Mouse (Mus musculus) brain, embryonic 14.5 days (tissue): Measurements from ENCODE around the gene Nhsl1.

ENCODE experiments used
- CTCF ChIP-seq: fragments of 200-500 bp; IDR thresholded peaks from 2 replicates; pipeline ENCODE4 v1.5.1; 2012; ENCODE audit warnings: inconsistent platforms, mild to moderate bottlenecking, moderate library complexity, borderline replicate concordance; ENCODE audit not compliant: insufficient read depth, insufficient read length; ENCODE audit errors: extremely low read depth
- POLR2A ChIP-seq: fragments of 200-500 bp; IDR thresholded peaks from 2 replicates; pipeline ENCODE4 v1.6.1; 2012; ENCODE audit warnings: mild to moderate bottlenecking, inconsistent platforms, borderline replicate concordance; ENCODE audit not compliant: poor library complexity, insufficient read depth, insufficient read length, severe bottlenecking; ENCODE audit errors: extremely low read depth

DNA sequence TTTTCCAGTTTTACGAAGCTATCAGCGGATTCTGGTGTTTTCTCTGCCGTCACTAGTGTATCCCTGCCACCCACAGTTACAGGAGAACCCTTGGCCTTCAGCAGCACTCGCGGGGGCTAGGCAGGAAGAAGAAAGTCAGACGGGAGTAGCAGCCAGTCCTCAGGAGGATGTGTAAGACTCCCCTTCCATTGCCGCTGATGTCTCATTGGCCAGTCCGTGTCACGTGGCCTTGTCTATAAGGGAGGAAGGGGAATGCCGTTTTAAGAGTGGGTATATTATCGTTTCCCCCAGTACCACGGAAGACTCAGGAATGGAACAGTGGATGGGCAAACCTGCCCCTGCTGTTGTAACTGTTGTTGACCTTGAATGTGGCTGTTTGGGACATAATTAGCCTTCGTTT is 53.1 kb downstream of the Nhsl1 start:
- TF ChIP-seq POLR2A (no peak), CTCF (no peak)
